ENCODE assay signal across 22 mouse cellular contexts in genomic region chr1:192682219-192682951, GRCm38 (mm10).
DNase-seq lines count a peak whose midpoint lies in the region; ATAC-seq and TF ChIP-seq lines count a peak whose summit lies in the region.
"Had no signal": no experiment of that assay in that cellular context is flagged by ENCODE, and none has a peak within 500 bp of the region (broad histone marks: within the 10 kb centered on the region; RNA-seq: fewer than 3 reads in every experiment).

No protein-coding gene starts in this region.

- ATAC-seq in hindbrain, embryonic 14.5 days (ENCODE audit: low FRiP score) = no peak
- ATAC-seq in forebrain, embryonic 16.5 days = peak; percentile 76
- no peak for ATAC-seq in midbrain, embryonic 14.5 days (ENCODE audit: low FRiP score, low TSS enrichment)

- peak overlapping the region; percentile 67 for H3K27ac ChIP-seq in hindbrain, embryonic 14.5 days
- H3K27ac ChIP-seq in hindbrain, embryonic 10.5 days = no peak overlapping the region
- H3K27ac ChIP-seq in forebrain, embryonic 16.5 days (ENCODE audit: low read length) = no peak overlapping the region
- H3K27ac ChIP-seq in midbrain, embryonic 14.5 days (replicated peaks; ENCODE audit: low read depth, low read length) = peak overlapping the region; percentile 37
- H3K27ac ChIP-seq: embryonic facial prominence, embryonic 12.5 days; gastrocnemius, adult 2 months; kidney, embryonic 15.5 days; liver, embryonic 13.5 days; stomach, embryonic 15.5 days had no signal

- no peak overlapping the region for H3K9ac ChIP-seq in hindbrain, embryonic 14.5 days
- H3K9ac ChIP-seq in forebrain, embryonic 16.5 days (replicated peaks; ENCODE audit: low read depth, low read length) = no peak overlapping the region
- no peak overlapping the region for H3K9ac ChIP-seq in midbrain, embryonic 14.5 days (replicated peaks; ENCODE audit: low read length)
- H3K9ac ChIP-seq: embryonic facial prominence, embryonic 12.5 days; kidney, embryonic 15.5 days; liver, embryonic 13.5 days; lung, embryonic 14.5 days; stomach, embryonic 15.5 days had no signal

- no peaks in the 10 kb centered on the region for H3K27me3 ChIP-seq in hindbrain, embryonic 14.5 days (ENCODE audit: control insufficient read depth, insufficient read depth, low read length)
- no peaks in the 10 kb centered on the region for H3K27me3 ChIP-seq in hindbrain, embryonic 10.5 days (ENCODE audit: insufficient read depth, poor library complexity, severe bottlenecking)
- no peaks in the 10 kb centered on the region for H3K27me3 ChIP-seq in forebrain, embryonic 16.5 days (replicated peaks; ENCODE audit: control insufficient read depth, insufficient read depth, low read length)
- H3K27me3 ChIP-seq in midbrain, embryonic 14.5 days (ENCODE audit: control insufficient read depth, insufficient read depth, low read length) = no peaks in the 10 kb centered on the region
- H3K27me3 ChIP-seq: embryonic facial prominence, embryonic 12.5 days; kidney, embryonic 15.5 days; liver, embryonic 13.5 days; stomach, embryonic 15.5 days had no signal

- no peak for TF ChIP-seq POLR2A in brain, embryonic 14.5 days (IDR thresholded peaks at IDR 0.05; ENCODE audit: borderline replicate concordance, extremely low read depth, insufficient read depth, insufficient read length, poor library complexity, severe bottlenecking)

- peak; percentile 36 for DNase-seq in hindbrain, embryonic 14.5 days (ENCODE audit: low spot score)
- no peak for DNase-seq in hindbrain, embryonic 10.5 days (ENCODE audit: low spot score)
- peak; percentile 67 for DNase-seq in brain, embryonic 14.5 days (ENCODE audit: low read depth)
- no peak for DNase-seq in midbrain, embryonic 14.5 days
- DNase-seq in adrenal gland, postnatal 4 days (ENCODE audit: low spot score in 2 of 2) = no peak
- no peak for DNase-seq in thymus, postnatal 10 days (ENCODE audit: low spot score in 2 of 2)
- no peak for DNase-seq in thymus, postnatal 0 days (ENCODE audit: low spot score)
- DNase-seq: adrenal gland, postnatal 36 days; cerebellum, adult 11-12 months; cerebellum, postnatal 14 days; gastrocnemius, adult 2 months; heart, postnatal 4 days; kidney, adult 11 months; kidney, postnatal 4 days; layer of hippocampus, adult 9-11 months; liver, embryonic 13.5 days; lung, embryonic 14.5 days; thymus, adult 18-20 months had no signal

- 55% methylated on average over 4 of the region's 4 CpGs for WGBS in hindbrain, embryonic 14.5 days
- WGBS in hindbrain, embryonic 10.5 days = 84% methylated on average over 4 of the region's 4 CpGs
- WGBS in forebrain, embryonic 16.5 days = 34% methylated on average over 4 of the region's 4 CpGs
- WGBS in midbrain, embryonic 14.5 days = 70% methylated on average over 4 of the region's 4 CpGs

- no peaks in the 10 kb centered on the region for H3K36me3 ChIP-seq in hindbrain, embryonic 14.5 days (replicated peaks; ENCODE audit: control insufficient read depth, insufficient read depth)
- H3K36me3 ChIP-seq in hindbrain, embryonic 10.5 days = no peaks in the 10 kb centered on the region
- H3K36me3 ChIP-seq in forebrain, embryonic 16.5 days (ENCODE audit: control insufficient read depth, insufficient read depth) = no peaks in the 10 kb centered on the region
- H3K36me3 ChIP-seq in midbrain, embryonic 14.5 days (ENCODE audit: control insufficient read depth, insufficient read depth, low read length) = no peaks in the 10 kb centered on the region
- H3K36me3 ChIP-seq: embryonic facial prominence, embryonic 12.5 days; kidney, embryonic 15.5 days; liver, embryonic 13.5 days; stomach, embryonic 15.5 days had no signal

- H3K4me2 ChIP-seq in hindbrain, embryonic 14.5 days (replicated peaks) = no peak overlapping the region
- no peak overlapping the region for H3K4me2 ChIP-seq in forebrain, embryonic 16.5 days (ENCODE audit: low read length)
- H3K4me2 ChIP-seq in midbrain, embryonic 14.5 days (ENCODE audit: low read length) = no peak overlapping the region
- H3K4me2 ChIP-seq: embryonic facial prominence, embryonic 12.5 days; kidney, embryonic 15.5 days; liver, embryonic 13.5 days; lung, embryonic 14.5 days; stomach, embryonic 15.5 days had no signal

- peaks cover 6% of the 10 kb centered on the region for H3K4me1 ChIP-seq in hindbrain, embryonic 14.5 days (replicated peaks; ENCODE audit: control insufficient read depth, insufficient read depth, low read length)
- H3K4me1 ChIP-seq in hindbrain, embryonic 10.5 days (replicated peaks) = no peaks in the 10 kb centered on the region
- peaks cover 7% of the 10 kb centered on the region; the same call in 1 of the 2 replicates for H3K4me1 ChIP-seq in forebrain, embryonic 16.5 days (replicated peaks; ENCODE audit: control insufficient read depth, insufficient read depth, low read length)
- 0 out of 2 replicates have a peak, but pooled peaks cover 7% of the 10 kb centered on the region for H3K4me1 ChIP-seq in midbrain, embryonic 14.5 days (ENCODE audit: control insufficient read depth, insufficient read depth, low read length)
- H3K4me1 ChIP-seq: embryonic facial prominence, embryonic 12.5 days; kidney, embryonic 15.5 days; liver, embryonic 13.5 days; stomach, embryonic 15.5 days had no signal

- no peaks in the 10 kb centered on the region for H3K9me3 ChIP-seq in hindbrain, embryonic 14.5 days (ENCODE audit: control insufficient read depth, low read length)
- H3K9me3 ChIP-seq in hindbrain, embryonic 10.5 days = no peaks in the 10 kb centered on the region
- H3K9me3 ChIP-seq in forebrain, embryonic 16.5 days (ENCODE audit: control insufficient read depth, low read length) = no peaks in the 10 kb centered on the region
- no peaks in the 10 kb centered on the region for H3K9me3 ChIP-seq in midbrain, embryonic 14.5 days (ENCODE audit: control insufficient read depth, low read length)
- H3K9me3 ChIP-seq: embryonic facial prominence, embryonic 12.5 days; kidney, embryonic 15.5 days; liver, embryonic 13.5 days; stomach, embryonic 15.5 days had no signal

- no peak overlapping the region for H3K4me3 ChIP-seq in hindbrain, embryonic 14.5 days (replicated peaks; ENCODE audit: low read length)
- H3K4me3 ChIP-seq in hindbrain, embryonic 10.5 days = no peak overlapping the region
- no peak overlapping the region for H3K4me3 ChIP-seq in forebrain, embryonic 16.5 days (replicated peaks; ENCODE audit: low read length)
- no peak overlapping the region for H3K4me3 ChIP-seq in midbrain, embryonic 14.5 days (replicated peaks; ENCODE audit: low read depth, low read length)
- H3K4me3 ChIP-seq: embryonic facial prominence, embryonic 12.5 days; gastrocnemius, adult 2 months; kidney, embryonic 15.5 days; liver, embryonic 13.5 days; stomach, embryonic 15.5 days had no signal

- no peak for TF ChIP-seq CTCF in brain, embryonic 14.5 days (IDR thresholded peaks at IDR 0.05; ENCODE audit: borderline replicate concordance, extremely low read depth, insufficient read depth, insufficient read length)

Comparison
In these comparisons a context has a peak if more than half of its experiments do, and no peak if none do; other contexts are left out.
1. DNase-seq: peak in hindbrain, embryonic 14.5 days (single experiment) and brain, embryonic 14.5 days (single experiment); none in hindbrain, embryonic 10.5 days (single experiment), midbrain, embryonic 14.5 days (single experiment), adrenal gland, postnatal 4 days (0 of 2), thymus, postnatal 10 days (0 of 2) and thymus, postnatal 0 days (single experiment).
2. H3K27ac ChIP-seq: peak in hindbrain, embryonic 14.5 days (single experiment) and midbrain, embryonic 14.5 days (single experiment); none in hindbrain, embryonic 10.5 days (single experiment) and forebrain, embryonic 16.5 days (single experiment).